Mouse (Mus musculus) lung, embryonic 14.5 days (tissue): ENCODE measurements around the gene Ninl. TPM values are rescaled to one million over a fixed set of nuclear protein-coding genes. Genes with fewer than 3 reads are reported as not detected.
A peak's percentile ranks its signal among the peaks of the same experiment; 100 is the strongest.

Source experiments
- ATAC-seq: fragments of 200-750 bp; cut with Nextera tagmentation; 2 replicates; pipeline ENCODE4 v1.8.0; 2017; ENCODE audit warnings: mild to moderate bottlenecking, moderate TSS enrichment, moderate library complexity; ENCODE audit not compliant: insufficient read depth
- DNase-seq: peaks from one replicate; pipeline ENCODE4 v3.0.0-alpha.2; 2015
- H3K27ac ChIP-seq: fragments of 300-500 bp; sonication (generic); 2 replicates; pipeline ENCODE4 v1.5.1; 2014; ENCODE audit warnings: low read depth, mild to moderate bottlenecking, moderate library complexity
- H3K27me3 ChIP-seq: fragments of 300-500 bp; sonication (generic); 2 replicates; pipeline ENCODE4 v1.6.1; 2014; ENCODE audit warnings: low read length, control low read depth; ENCODE audit not compliant: insufficient read depth
- H3K36me3 ChIP-seq: fragments of 300-500 bp; sonication (generic); 2 replicates; pipeline ENCODE4 v1.6.1; 2014; ENCODE audit warnings: control low read depth; ENCODE audit not compliant: insufficient read depth
- H3K4me1 ChIP-seq: fragments of 300-500 bp; sonication (generic); 2 replicates; pipeline ENCODE4 v1.6.1; 2014; ENCODE audit warnings: antibody characterized with exemption, control low read depth; ENCODE audit not compliant: insufficient read depth
- H3K4me2 ChIP-seq: fragments of 300-500 bp; sonication (generic); 2 replicates; pipeline ENCODE4 v1.6.1; 2014; ENCODE audit warnings: mild to moderate bottlenecking
- H3K4me3 ChIP-seq: fragments of 300-500 bp; sonication (generic); 2 replicates; pipeline ENCODE4 v1.5.1; 2014; ENCODE audit warnings: low read depth, low read length
- H3K9ac ChIP-seq: fragments of 300-500 bp; sonication (generic); 2 replicates; pipeline ENCODE4 v1.6.1; 2014
- H3K9me3 ChIP-seq: fragments of 300-500 bp; sonication (generic); 2 replicates; pipeline ENCODE4 v1.6.1; 2016; ENCODE audit warnings: low read depth, low read length, control low read depth
- CTCF ChIP-seq: IDR thresholded peaks from 2 replicates; pipeline ENCODE4 v1.5.1; 2016; ENCODE audit warnings: antibody characterized with exemption, low read depth
- WGBS: fragments of 180-500 bp; shearing (Covaris S2); extraction: QIAGEN DNeasy Blood & Tissue Kit; methylation state at CpG from one replicate; pipeline ENCODE4 v1.1.7; 2014; 5-methylcytosine and 5-hydroxymethylcytosine counted together
- polyA plus RNA-seq: library from polyadenylated mRNA; unstranded; fragments of >200 nt; fragmentation: Nextera tagmentation; extraction: Ambion mirVana; gene quantifications from 2 replicates; pipeline ENCODE4 v1.2.1, GENCODE M21; 2014

Ninl gene
- polyA plus RNA-seq = 12.6 and 20.3 TPM in 2 replicates

DNA sequence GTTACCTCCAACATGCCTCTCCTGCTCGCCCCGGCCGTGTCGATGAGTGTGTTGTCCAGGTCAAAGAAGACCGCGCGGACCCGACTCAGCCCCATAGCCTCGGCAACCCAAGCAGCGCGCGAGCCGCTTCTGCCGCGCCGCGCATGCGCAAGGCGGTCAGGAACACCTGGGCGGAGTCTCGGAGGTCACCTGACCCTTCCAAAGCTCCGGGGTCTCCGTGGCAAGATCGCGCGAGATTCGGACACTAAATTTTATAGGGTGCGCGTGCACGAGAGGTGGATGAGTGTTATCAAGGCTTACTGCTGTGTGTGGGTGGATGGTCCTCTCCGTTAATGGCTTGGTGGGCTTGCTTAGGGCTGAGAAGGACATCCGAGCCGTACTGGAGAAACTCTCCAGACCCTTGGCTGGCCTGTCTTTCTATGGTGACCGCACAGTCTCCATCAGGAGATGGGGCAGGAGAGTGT is at the start of gene Ninl, which contains the start of gene Nanp:
Gene Ninl (minus strand): TSS at position 151 of the 464 bp plus-strand sequence.
Gene Nanp (minus strand): TSS at position 167 of the 464 bp plus-strand sequence.
- Histone ChIP-seq H3K4me2 (peak within 1 kb of the TSS; percentile 86), H3K4me3 (peak within 1 kb of the TSS; percentile 91)
- WGBS = under 1% methylated on average over 31 of the region's 34 CpGs

DNA sequence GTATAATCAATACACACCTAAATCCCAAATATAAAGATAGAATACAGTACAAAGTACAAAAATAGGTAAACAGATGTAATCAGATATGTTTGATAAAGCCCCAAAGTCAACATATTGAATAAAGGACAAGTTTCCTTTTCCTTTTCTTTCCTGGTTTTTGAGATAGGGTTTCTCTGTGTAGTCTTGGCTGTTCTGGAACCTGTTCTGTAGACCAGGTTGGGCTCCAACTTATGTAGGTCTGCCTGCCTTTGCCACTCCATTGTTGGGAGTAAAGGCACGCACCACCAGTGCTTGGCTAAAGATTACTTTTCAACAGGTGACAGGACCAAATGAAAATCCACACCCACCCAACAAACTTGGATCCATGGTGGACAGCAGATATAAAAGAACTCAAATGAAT is 17.5 kb upstream of the Ninl start:
- WGBS = 79% methylated on average over 1 of the region's 1 CpGs

More for the DNA sequence above, at the start of gene Ninl, which contains the start of gene Nanp:
- H3K27me3 ChIP-seq = no peaks in the 10 kb centered on the region
- no peaks in the 10 kb centered on the region for H3K36me3 ChIP-seq
- H3K4me1 ChIP-seq = peaks cover 8% of the 10 kb centered on the region; the same call in 1 of the 2 replicates
- peaks cover 3% of the 10 kb centered on the region; the same call in 1 of the 2 replicates for H3K9me3 ChIP-seq
- DNase-seq = peak; percentile 98
- H3K27ac ChIP-seq = peak within 1 kb of the TSS; percentile 81
- ATAC-seq = peak; percentile 96
- no peak for TF ChIP-seq CTCF
- H3K9ac ChIP-seq = peak within 1 kb of the TSS; percentile 99

DNA sequence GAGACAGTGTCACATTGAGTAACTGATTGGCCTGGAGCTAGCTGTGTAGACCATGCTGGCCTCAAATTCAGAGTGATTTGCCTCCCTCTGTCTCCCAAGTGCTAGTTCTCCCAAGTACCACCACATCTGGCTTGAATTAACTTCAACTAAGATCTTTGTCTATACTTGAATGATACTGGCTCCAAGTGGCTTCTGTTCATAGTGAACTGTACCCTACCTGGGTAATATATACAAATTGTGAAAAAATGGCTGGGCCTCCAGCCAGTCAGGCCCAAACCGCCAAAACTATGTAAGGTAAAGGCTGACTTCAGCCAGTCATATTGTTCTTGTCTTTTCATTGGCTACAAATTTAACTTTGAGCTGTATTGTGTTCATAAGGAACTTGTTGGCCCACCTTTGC is 1.2 kb upstream of the Ninl start:
- Histone ChIP-seq H3K36me3 (no peaks in the 10 kb centered on the region), H3K9me3 (peaks cover 3% of the 10 kb centered on the region; the same call in 1 of the 2 replicates), H3K4me2 (no peak overlapping the region; the same call in 1 of the 2 replicates), H3K4me3 (0 out of 2 replicates have a peak overlapping the region, but pooled peaks have one; percentile 91), H3K27me3 (no peaks in the 10 kb centered on the region), H3K27ac (no peak overlapping the region), H3K9ac (no peak overlapping the region), H3K4me1 (peaks cover 8% of the 10 kb centered on the region; the same call in 1 of the 2 replicates)
- no peak for ATAC-seq
- no peak for DNase-seq
- WGBS = 88% methylated on average over 1 of the region's 1 CpGs
- TF ChIP-seq CTCF = no peak

More for the DNA sequence above, 17.5 kb upstream of the Ninl start:
- H3K27me3 ChIP-seq = no peaks in the 10 kb centered on the region
- no peak for DNase-seq
- no peak overlapping the region for H3K27ac ChIP-seq
- no peaks in the 10 kb centered on the region for H3K36me3 ChIP-seq
- no peaks in the 10 kb centered on the region for H3K9me3 ChIP-seq
- no peaks in the 10 kb centered on the region for H3K4me1 ChIP-seq
- TF ChIP-seq CTCF = no peak
- no peak overlapping the region for H3K4me3 ChIP-seq
- ATAC-seq = no peak
- H3K4me2 ChIP-seq = no peak overlapping the region
- no peak overlapping the region for H3K9ac ChIP-seq

DNA sequence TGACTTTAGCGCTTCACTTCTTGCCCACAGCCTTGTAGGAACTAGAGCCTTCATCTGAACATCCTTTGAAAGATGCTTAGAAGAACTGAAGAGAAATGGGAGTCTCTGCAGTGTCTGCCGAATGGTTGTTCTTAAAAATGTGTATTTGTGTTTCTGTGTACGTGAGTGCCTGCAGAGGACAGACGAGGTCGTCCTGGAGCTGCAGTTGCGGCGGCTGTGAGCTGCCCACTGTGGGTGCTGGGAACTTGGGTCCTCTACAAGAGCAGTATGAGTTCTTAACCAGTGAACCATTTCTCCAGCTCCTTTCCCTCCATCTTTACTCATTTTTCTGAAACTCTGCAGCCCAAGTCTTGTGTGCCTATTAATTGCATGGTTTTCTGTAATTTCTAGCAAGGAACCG is 544 bp upstream of the Ninl start:
- Histone ChIP-seq H3K27ac (peak overlapping the region; percentile 60; the same call in 1 of the 2 replicates), H3K4me2 (peak overlapping the region; percentile 86), H3K4me1 (peaks cover 8% of the 10 kb centered on the region; the same call in 1 of the 2 replicates), H3K27me3 (no peaks in the 10 kb centered on the region), H3K9ac (peak overlapping the region; percentile 74), H3K36me3 (no peaks in the 10 kb centered on the region), H3K9me3 (peaks cover 3% of the 10 kb centered on the region; the same call in 1 of the 2 replicates), H3K4me3 (peak overlapping the region; percentile 91)
- no peak for TF ChIP-seq CTCF
- DNase-seq = no peak
- 37% methylated on average over 8 of the region's 8 CpGs for WGBS
- peak; percentile 30; the same call in 1 of the 2 replicates for ATAC-seq

DNA sequence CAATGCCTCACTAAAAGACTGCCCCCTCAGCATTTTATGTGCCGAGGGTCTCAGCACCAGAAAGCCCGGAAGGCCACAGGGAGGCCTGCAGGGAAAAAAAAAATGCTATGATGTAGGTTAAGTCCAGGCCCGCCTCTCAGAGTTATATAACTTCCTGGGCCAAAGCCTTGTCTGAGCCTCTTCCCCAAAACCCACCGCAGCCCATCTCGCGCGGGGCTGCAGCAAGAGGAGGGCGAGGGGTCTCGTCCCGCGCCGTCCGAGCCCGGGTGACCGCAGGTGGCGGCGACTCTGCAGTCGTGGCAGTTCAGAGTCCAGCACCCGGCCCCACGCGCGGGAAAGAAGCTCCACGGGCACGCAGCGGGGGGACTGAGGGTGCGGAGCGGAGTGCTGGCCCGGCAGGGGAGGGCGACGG is 365 bp downstream of the Ninl start:
- peak overlapping the region; percentile 99 for H3K9ac ChIP-seq
- DNase-seq (peak; percentile 69), ATAC-seq (no peak; the same call in 1 of the 2 replicates)
- WGBS = under 1% methylated on average over 27 of the region's 30 CpGs
- peaks cover 8% of the 10 kb centered on the region; the same call in 1 of the 2 replicates for H3K4me1 ChIP-seq
- no peak for TF ChIP-seq CTCF
- H3K27me3 ChIP-seq = no peaks in the 10 kb centered on the region
- H3K4me2 ChIP-seq = peak overlapping the region; percentile 86
- H3K9me3 ChIP-seq = peaks cover 3% of the 10 kb centered on the region; the same call in 1 of the 2 replicates
- H3K4me3 ChIP-seq = peak overlapping the region; percentile 91
- no peaks in the 10 kb centered on the region for H3K36me3 ChIP-seq
- peak overlapping the region; percentile 81; the same call in 1 of the 2 replicates for H3K27ac ChIP-seq

DNA sequence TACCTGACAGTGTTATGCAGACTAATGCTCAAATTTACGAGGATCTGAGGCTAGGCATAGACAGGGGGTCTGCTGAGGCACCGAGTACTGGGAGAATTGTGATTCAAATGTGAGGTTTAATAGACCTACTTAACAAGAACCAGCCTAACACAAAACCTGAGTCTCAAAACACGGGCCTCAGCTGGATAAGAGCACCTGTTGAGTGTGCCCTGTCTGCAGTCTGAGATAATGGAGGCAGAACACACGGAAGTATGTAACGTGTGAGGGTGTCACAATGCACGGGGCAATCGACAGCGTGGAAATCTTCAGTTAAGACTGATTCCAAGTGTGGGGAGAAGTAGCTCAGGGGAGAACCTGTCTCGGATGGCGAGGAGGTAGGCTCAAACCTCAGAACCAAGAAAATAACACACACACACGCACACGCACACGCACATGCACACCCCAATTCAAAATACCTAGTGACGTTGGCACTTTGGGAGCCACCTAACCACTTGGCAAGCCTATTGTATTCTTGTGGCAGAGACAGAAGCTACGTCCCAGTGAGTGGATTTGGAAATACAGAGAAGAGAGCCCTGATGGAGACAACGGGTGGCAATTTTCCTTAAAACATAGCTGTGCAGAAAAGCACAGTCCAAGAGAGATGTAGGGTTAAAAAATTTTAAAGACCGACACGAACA is 1.2 kb downstream of the Ninl start:
- H3K4me3 ChIP-seq = peak overlapping the region; percentile 91
- H3K4me2 ChIP-seq = peak overlapping the region; percentile 86
- H3K9me3 ChIP-seq = peaks cover 3% of the 10 kb centered on the region; the same call in 1 of the 2 replicates
- H3K27ac ChIP-seq = peak overlapping the region; percentile 30; the same call in 1 of the 2 replicates
- WGBS = 51% methylated on average over 18 of the region's 18 CpGs
- no peaks in the 10 kb centered on the region for H3K36me3 ChIP-seq
- peak overlapping the region; percentile 99 for H3K9ac ChIP-seq
- TF ChIP-seq CTCF = no peak
- peaks cover 8% of the 10 kb centered on the region; the same call in 1 of the 2 replicates for H3K4me1 ChIP-seq
- H3K27me3 ChIP-seq = no peaks in the 10 kb centered on the region
- DNase-seq (peak; percentile 11), ATAC-seq (no peak)

DNA sequence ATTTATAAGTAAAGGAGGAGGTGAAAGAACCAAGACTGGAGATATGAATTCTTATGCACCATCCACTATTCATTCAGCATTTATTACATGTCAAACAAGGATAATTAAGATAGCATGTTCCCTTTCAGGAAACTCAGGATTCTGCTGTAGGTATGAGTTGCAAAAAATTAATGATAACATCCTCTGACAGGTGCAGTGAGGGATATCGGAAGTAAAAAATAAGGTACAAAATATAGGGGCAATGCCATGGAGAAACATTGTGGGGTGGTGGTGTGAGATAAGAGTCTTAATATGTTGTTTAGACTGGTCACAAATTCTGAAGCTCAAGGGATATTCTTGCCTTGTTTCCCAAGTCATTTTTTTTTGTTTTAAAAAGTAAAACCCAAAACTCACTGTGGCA is 1.9 kb downstream of the Ninl start:
- ATAC-seq (no peak), DNase-seq (no peak)
- H3K9me3 ChIP-seq = peaks cover 3% of the 10 kb centered on the region; the same call in 1 of the 2 replicates
- no peaks in the 10 kb centered on the region for H3K36me3 ChIP-seq
- H3K4me1 ChIP-seq = peaks cover 8% of the 10 kb centered on the region; the same call in 1 of the 2 replicates
- peak overlapping the region; percentile 91; the same call in 1 of the 2 replicates for H3K4me3 ChIP-seq
- 95% methylated on average over 1 of the region's 1 CpGs for WGBS
- TF ChIP-seq CTCF = no peak
- no peak overlapping the region for H3K9ac ChIP-seq
- H3K27ac ChIP-seq = no peak overlapping the region
- peak overlapping the region; percentile 86 for H3K4me2 ChIP-seq
- H3K27me3 ChIP-seq = no peaks in the 10 kb centered on the region
